Mouse (Mus musculus): ENCODE measurements around the gene Olig2. TPM values are rescaled to one million over a fixed set of nuclear protein-coding genes. Genes with fewer than 3 reads are reported as not detected.
A peak's percentile ranks its signal among the peaks of the same experiment; 100 is the strongest.

The Olig2 gene
- total RNA-seq, 2 experiments from 2014 or later = 37.2 to 38.6 TPM

DNA sequence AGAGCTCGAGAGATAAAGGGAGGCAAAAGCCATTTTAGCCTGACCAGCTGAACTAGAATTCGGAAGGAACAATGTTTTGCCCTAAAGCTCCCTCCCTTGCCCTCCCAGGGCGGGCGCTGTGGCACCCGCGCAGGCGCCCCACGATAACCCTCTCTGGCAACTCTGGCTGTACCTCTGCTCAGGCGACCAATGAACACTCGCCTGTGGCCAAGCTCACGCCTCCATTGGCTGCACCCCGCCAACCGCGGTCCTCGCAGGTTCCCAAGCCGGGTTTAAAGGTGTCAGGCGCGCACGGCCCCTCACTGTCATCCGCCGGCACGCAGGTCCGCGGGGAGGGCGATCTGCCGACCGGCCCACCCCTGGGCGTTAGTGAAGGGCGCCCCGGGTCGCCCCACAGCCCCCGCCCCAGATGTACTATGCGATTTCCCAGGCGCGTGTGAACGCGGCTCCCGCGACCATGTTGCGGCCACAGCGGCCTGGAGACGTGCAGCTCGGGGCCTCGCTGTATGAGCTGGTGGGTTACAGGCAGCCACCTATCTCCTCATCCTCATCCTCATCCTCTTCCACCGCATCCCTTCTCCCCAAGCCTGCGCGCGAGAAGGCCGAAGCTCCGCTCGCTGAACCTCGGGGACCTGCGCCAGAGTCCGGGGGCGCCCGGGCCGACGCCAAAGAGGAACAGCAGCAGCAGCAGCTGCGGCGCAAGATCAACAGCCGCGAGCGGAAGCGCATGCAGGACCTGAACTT is 44.4 kb downstream of the Olig2 start, which contains the start of gene Olig1:
Olig1 (plus strand) TSS at position 305 of the 744 bp plus-strand sequence.
- peak; percentile 41 to 56 for DNase-seq (ENCODE audit: extremely low spot score in 1 of 2, low spot score in 1 of 2)

DNA sequence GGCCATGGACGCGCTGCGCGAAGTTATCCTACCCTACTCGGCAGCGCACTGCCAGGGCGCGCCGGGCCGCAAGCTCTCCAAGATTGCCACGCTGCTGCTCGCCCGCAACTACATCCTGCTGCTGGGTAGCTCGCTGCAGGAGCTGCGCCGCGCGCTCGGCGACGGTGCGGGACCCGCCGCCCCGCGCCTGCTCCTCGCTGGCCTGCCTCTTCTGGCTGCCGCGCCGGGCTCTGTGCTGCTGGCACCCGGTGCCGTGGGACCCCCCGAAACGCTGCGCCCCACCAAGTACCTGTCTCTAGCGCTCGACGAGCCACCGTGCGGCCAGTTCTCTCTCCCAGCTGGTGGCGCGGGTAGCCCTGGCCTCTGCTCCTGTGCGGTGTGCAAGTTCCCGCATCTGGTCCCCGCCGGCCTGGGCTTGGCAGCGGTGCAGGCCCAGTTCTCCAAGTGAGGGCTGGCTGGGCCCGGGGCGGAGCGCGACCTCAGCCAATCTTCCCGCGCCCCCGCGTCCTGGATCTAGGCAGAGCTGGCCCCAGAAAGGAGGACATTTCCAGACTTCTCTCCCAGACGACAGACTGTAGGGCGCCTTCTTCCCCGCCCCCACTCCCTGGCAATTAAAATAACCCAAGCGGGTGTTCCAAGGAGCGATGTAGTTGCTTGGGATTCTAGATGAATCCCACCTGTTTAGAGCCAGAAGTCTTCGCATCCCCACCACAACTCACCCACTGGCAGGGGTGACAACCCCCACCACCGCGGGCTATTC is 45.1 kb downstream of the Olig2 start:
- DNase-seq (ENCODE audit: extremely low spot score in 1 of 2, low spot score in 1 of 2) = no peak

DNA sequence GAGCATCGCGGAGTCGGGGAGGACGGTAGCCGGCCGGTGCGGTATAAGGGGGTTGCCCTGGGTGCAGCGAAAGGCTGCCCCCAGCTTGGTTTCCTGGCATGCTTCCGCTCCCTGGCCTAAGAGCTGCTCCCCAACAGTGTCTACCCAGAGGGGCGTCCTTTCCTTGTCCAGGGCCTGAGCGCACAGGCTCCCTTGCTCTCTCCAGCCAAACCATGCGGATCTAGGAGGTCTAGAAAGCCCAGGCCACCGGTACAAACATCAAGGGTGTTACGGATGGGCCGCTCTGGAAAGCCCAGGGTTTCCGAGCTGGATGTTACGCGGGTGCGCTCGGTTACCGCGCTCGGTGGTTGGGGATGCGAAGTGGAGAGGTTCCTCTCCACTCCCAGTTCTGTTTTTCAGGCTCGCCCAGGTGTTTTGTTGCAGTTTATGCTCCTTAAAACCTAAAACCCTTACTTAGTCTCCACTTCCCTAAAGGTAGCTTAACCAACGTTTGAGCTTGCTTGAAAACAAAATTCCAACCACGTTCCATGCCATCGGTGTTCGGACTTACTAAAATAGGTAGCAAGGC is 45.8 kb downstream of the Olig2 start:
- DNase-seq (ENCODE audit: extremely low spot score in 1 of 2, low spot score in 1 of 2) = no peak

DNA sequence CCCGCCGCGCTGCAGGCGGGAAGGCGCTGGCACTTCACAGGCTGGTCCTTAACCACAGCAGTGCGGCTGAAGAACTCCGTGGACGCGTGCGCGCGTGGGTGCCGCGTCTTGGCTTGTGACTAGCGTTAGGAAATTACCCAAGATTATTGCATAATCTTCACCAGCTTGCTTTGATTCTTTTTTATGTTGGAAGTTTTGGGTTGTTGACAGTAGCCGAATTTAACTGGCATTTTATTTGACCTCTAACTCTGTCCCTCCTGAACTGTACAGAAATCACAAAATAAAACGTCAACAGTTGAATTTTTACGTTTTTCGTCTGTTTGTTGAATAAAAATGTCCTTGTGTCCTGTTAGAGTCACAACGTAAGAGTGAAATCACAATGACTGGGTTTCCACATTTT is 46.4 kb downstream of the Olig2 start:
- no peak for DNase-seq (ENCODE audit: extremely low spot score in 1 of 2, low spot score in 1 of 2)

Other genes with a start within 250 kb of the Olig2 start
- gene Synj1, start 214.1 kb upstream of the Olig2 start, total RNA-seq (2021) = 100 to 1,000 TPM; 388 to 393 TPM
- 10 to 100 TPM; 51.3 to 77.8 TPM for gene Paxbp1, start 180.9 kb upstream of the Olig2 start, total RNA-seq (2021)
- gene 4932438H23Rik, start 130.3 kb upstream of the Olig2 start, total RNA-seq (2021) = 1 to 10 TPM in 1 of 2 experiments, under 1 TPM in 1; 0.89 to 1.1 TPM
- 100 to 1,000 TPM; 160 to 181 TPM for gene Olig1, start 44.3 kb downstream of the Olig2 start, total RNA-seq (2021)
- 10 to 100 TPM; 23.8 TPM for gene Ifnar2, start 147.3 kb downstream of the Olig2 start, total RNA-seq (2021)
- not detected for gene Gm21970, start 166.3 kb downstream of the Olig2 start, total RNA-seq (2021)
- 10 to 100 TPM in 1 of 2 experiments, 1 to 10 TPM in 1; 9.7 to 11.2 TPM for gene Il10rb, start 180.7 kb downstream of the Olig2 start, total RNA-seq (2021)